Mouse (Mus musculus) liver, embryonic 11.5 days (tissue): ENCODE measurements around the gene Il2rb. TPM values are rescaled to one million over a fixed set of nuclear protein-coding genes. Genes with fewer than 3 reads are reported as not detected.

Experiments used
- ATAC-seq: fragments of 200-750 bp; cut with Nextera tagmentation; replicated peaks from 2 replicates; pipeline ENCODE4 v1.8.0; 2017; ENCODE audit warnings: moderate number of reproducible peaks, mild to moderate bottlenecking, moderate TSS enrichment, moderate library complexity; ENCODE audit not compliant: low FRiP score
- DNase-seq: peaks from one replicate; pipeline ENCODE4 v3.0.0-alpha.2; 2017; ENCODE audit warnings: low spot score
- H3K27ac ChIP-seq: fragments of 300-500 bp; sonication (generic); 2 replicates; pipeline ENCODE4 v1.5.1; 2014; ENCODE audit warnings: mild to moderate bottlenecking, low read depth, low read length, control low read depth
- H3K27me3 ChIP-seq: fragments of 300-500 bp; sonication (generic); replicated peaks from 2 replicates; pipeline ENCODE4 v1.6.1; 2014; ENCODE audit warnings: low read length, mixed read lengths; ENCODE audit not compliant: control insufficient read depth, insufficient read depth
- H3K36me3 ChIP-seq: fragments of 300-500 bp; sonication (generic); 2 replicates; pipeline ENCODE4 v1.6.1; 2014; ENCODE audit warnings: mild to moderate bottlenecking, low read length, moderate library complexity, mixed read lengths; ENCODE audit not compliant: control insufficient read depth, insufficient read depth
- H3K4me1 ChIP-seq: fragments of 300-500 bp; sonication (generic); replicated peaks from 2 replicates; pipeline ENCODE4 v1.6.1; 2014; ENCODE audit warnings: low read length, mixed read lengths; ENCODE audit not compliant: control insufficient read depth, insufficient read depth
- H3K4me2 ChIP-seq: fragments of 300-500 bp; sonication (generic); 2 replicates; pipeline ENCODE4 v1.6.1; 2014; ENCODE audit warnings: mild to moderate bottlenecking, control low read depth, moderate library complexity
- H3K4me3 ChIP-seq: fragments of 300-500 bp; sonication (generic); 2 replicates; pipeline ENCODE4 v1.5.1; 2014; ENCODE audit warnings: low read depth, low read length, control low read depth
- H3K9ac ChIP-seq: fragments of 300-500 bp; sonication (generic); 2 replicates; pipeline ENCODE4 v1.6.1; 2014; ENCODE audit warnings: low read depth, low read length, control low read depth
- H3K9me3 ChIP-seq: fragments of 300-500 bp; sonication (generic); 2 replicates; pipeline ENCODE4 v1.6.1; 2016; ENCODE audit warnings: low read length, inconsistent platforms, mixed read lengths; ENCODE audit not compliant: control insufficient read depth
- WGBS: fragments of 180-500 bp; shearing (Covaris S2); extraction: QIAGEN DNeasy Blood & Tissue Kit; methylation state at CpG from one replicate; pipeline ENCODE4 v1.1.7; 2014; 5-methylcytosine and 5-hydroxymethylcytosine counted together
- polyA plus RNA-seq: library from polyadenylated mRNA; unstranded; fragments of >200 nt; fragmentation: Nextera tagmentation; extraction: Ambion mirVana; gene quantifications from 2 replicates; pipeline ENCODE4 v1.2.1, GENCODE M21; 2014

Gene Il2rb
- polyA plus RNA-seq, 1 experiment from 2014 or later = 0.07 TPM

GRCm38 (mm10) chr15:78473442-78473841 lies 21.6 kb downstream of the Il2rb start:
- 78% methylated on average over 6 of the region's 6 CpGs for WGBS
- ATAC-seq (no peak), DNase-seq (no peak)
- H3K9me3 ChIP-seq = no peaks in the 10 kb centered on the region
- peaks cover 4% of the 10 kb centered on the region for H3K4me1 ChIP-seq
- H3K4me3 ChIP-seq = no peak overlapping the region
- no peak overlapping the region for H3K4me2 ChIP-seq
- no peak overlapping the region for H3K9ac ChIP-seq
- 0 out of 2 replicates have a peak, but pooled peaks cover 3% of the 10 kb centered on the region for H3K27me3 ChIP-seq
- no peaks in the 10 kb centered on the region for H3K36me3 ChIP-seq
- no peak overlapping the region for H3K27ac ChIP-seq

- Histone ChIP-seq H3K27ac (no peak overlapping the region), H3K4me3 (no peak overlapping the region), H3K4me2 (no peak overlapping the region), H3K9ac (no peak overlapping the region), H3K27me3 (0 out of 2 replicates have a peak, but pooled peaks cover 3% of the 10 kb centered on the region), H3K9me3 (no peaks in the 10 kb centered on the region), H3K36me3 (no peaks in the 10 kb centered on the region), H3K4me1 (peaks cover 4% of the 10 kb centered on the region)
- ATAC-seq (no peak), DNase-seq (no peak)
- 38% methylated on average over 7 of the region's 7 CpGs for WGBS
Observed at GRCm38 (mm10) chr15:78471902-78472301, 23.2 kb downstream of the Il2rb start.

GRCm38 (mm10) chr15:78470495-78471276 lies 24.4 kb downstream of the Il2rb start:
- no peak overlapping the region for H3K27ac ChIP-seq
- no peak overlapping the region for H3K4me3 ChIP-seq
- H3K9me3 ChIP-seq = no peaks in the 10 kb centered on the region
- no peak for ATAC-seq
- no peak for DNase-seq
- H3K27me3 ChIP-seq = 0 out of 2 replicates have a peak, but pooled peaks cover 3% of the 10 kb centered on the region
- H3K36me3 ChIP-seq = no peaks in the 10 kb centered on the region
- H3K9ac ChIP-seq = no peak overlapping the region
- WGBS = 65% methylated on average over 4 of the region's 4 CpGs
- H3K4me1 ChIP-seq = peaks cover 4% of the 10 kb centered on the region
- no peak overlapping the region for H3K4me2 ChIP-seq

GRCm38 (mm10) chr15:78468379-78468937 lies 26.6 kb downstream of the Il2rb start, which contains the start of gene Tmprss6:
Gene Tmprss6 (minus strand): TSS chr15:78468634.
- peak within 1 kb of the TSS; percentile 2 for H3K4me2 ChIP-seq

GRCm38 (mm10) chr15:78467570-78467969 lies 27.5 kb downstream of the Il2rb start:
- peak overlapping the region; percentile 2 for H3K4me2 ChIP-seq
- peaks cover 4% of the 10 kb centered on the region for H3K4me1 ChIP-seq
- no peaks in the 10 kb centered on the region for H3K27me3 ChIP-seq
- no peaks in the 10 kb centered on the region for H3K36me3 ChIP-seq
- 93% methylated on average over 7 of the region's 7 CpGs for WGBS
- DNase-seq (no peak), ATAC-seq (no peak)
- H3K9ac ChIP-seq = no peak overlapping the region
- peak overlapping the region; percentile 14; the same call in 1 of the 2 replicates for H3K27ac ChIP-seq
- H3K4me3 ChIP-seq = no peak overlapping the region
- H3K9me3 ChIP-seq = no peaks in the 10 kb centered on the region

More at GRCm38 (mm10) chr15:78468379-78468937, 26.6 kb downstream of the Il2rb start, which contains the start of gene Tmprss6:
- peak within 1 kb of the TSS; percentile 14 for H3K27ac ChIP-seq
- H3K4me1 ChIP-seq = peaks cover 4% of the 10 kb centered on the region
- H3K9ac ChIP-seq = no peak within 1 kb of the TSS
- no peaks in the 10 kb centered on the region for H3K27me3 ChIP-seq
- H3K9me3 ChIP-seq = no peaks in the 10 kb centered on the region
- ATAC-seq (peak; percentile 21; the same call in 1 of the 2 replicates), DNase-seq (no peak)
- no peak within 1 kb of the TSS for H3K4me3 ChIP-seq
- WGBS = 70% methylated on average over 7 of the region's 7 CpGs
- H3K36me3 ChIP-seq = no peaks in the 10 kb centered on the region

GRCm38 (mm10) chr15:78466809-78467208 lies 28.3 kb downstream of the Il2rb start:
- Histone ChIP-seq H3K27ac (no peak overlapping the region), H3K9ac (no peak overlapping the region), H3K4me1 (peaks cover 2% of the 10 kb centered on the region), H3K9me3 (no peaks in the 10 kb centered on the region), H3K4me3 (no peak overlapping the region), H3K27me3 (no peaks in the 10 kb centered on the region), H3K36me3 (no peaks in the 10 kb centered on the region), H3K4me2 (peak overlapping the region; percentile 2; the same call in 1 of the 2 replicates)
- DNase-seq = no peak
- 30% methylated on average over 6 of the region's 6 CpGs for WGBS
- ATAC-seq = no peak

GRCm38 (mm10) chr15:78462981-78463380 lies 32.1 kb downstream of the Il2rb start:
- 44% methylated on average over 2 of the region's 2 CpGs for WGBS
- H3K27me3 ChIP-seq = no peaks in the 10 kb centered on the region

GRCm38 (mm10) chr15:78457193-78457592 lies 37.9 kb downstream of the Il2rb start:
- WGBS = 74% methylated on average over 10 of the region's 10 CpGs
- H3K27ac ChIP-seq = no peak overlapping the region
- no peak for ATAC-seq
- no peak overlapping the region for H3K4me2 ChIP-seq
- H3K27me3 ChIP-seq = 0 out of 2 replicates have a peak, but pooled peaks cover 4% of the 10 kb centered on the region
- H3K9me3 ChIP-seq = no peaks in the 10 kb centered on the region
- DNase-seq = no peak
- H3K4me1 ChIP-seq = no peaks in the 10 kb centered on the region
- no peak overlapping the region for H3K4me3 ChIP-seq
- no peak overlapping the region for H3K9ac ChIP-seq
- H3K36me3 ChIP-seq = no peaks in the 10 kb centered on the region

More at GRCm38 (mm10) chr15:78462981-78463380, 32.1 kb downstream of the Il2rb start:
- ATAC-seq (no peak), DNase-seq (no peak)
- H3K9me3 ChIP-seq = no peaks in the 10 kb centered on the region
- no peak overlapping the region for H3K4me3 ChIP-seq
- H3K36me3 ChIP-seq = no peaks in the 10 kb centered on the region
- H3K27ac ChIP-seq = no peak overlapping the region
- no peaks in the 10 kb centered on the region; the same call in 1 of the 2 replicates for H3K4me1 ChIP-seq
- H3K9ac ChIP-seq = no peak overlapping the region
- no peak overlapping the region for H3K4me2 ChIP-seq
